Mouse (Mus musculus): ENCODE results near the gene Nlrp1a.

The Nlrp1a gene

DNA sequence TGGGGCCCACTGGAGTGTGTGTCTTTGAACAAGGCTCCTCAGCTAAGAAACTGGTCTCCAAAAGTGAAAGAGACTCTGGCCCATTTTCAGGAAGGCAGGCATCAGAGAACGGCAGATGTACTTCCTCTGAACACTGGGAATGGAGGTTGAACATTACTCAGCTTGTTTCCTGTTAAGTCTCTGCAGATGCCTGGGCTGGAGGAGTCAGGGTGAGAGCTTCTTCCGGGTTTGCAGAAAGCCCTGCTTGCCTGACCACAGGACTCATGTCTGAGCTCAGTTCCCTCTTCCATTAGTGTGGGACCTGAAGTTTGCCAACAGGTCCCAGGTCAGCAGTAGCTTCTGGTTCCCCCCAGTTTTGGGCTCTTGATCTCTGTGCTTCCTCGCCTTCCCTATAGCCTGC is at the start of gene Nlrp1a:
Nlrp1a (minus strand) TSS at position 44 of the 400 bp plus-strand sequence.
- DNase-seq (ENCODE audit: low spot score), result no peak

DNA sequence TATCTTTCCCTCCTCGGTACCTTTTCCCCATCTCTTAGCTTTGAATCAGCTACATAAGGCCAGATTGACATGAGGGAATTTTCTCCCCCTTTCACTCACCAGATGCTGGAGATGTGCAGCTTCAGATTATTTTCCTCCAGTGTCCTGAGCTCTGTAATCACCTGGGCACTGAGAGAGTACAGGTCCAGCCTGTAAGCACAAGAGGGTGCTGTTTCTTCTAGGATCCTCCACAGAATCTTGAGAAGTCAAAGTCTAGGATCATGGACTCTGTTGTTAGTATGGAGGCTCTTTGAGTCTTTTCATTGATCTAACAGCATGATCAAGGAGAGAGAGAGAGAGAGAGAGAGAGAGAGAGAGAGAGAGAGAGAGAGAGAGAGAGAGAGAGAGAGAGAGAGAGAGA is 25.1 kb upstream of the Nlrp1a start:
- no peak for DNase-seq (ENCODE audit: low spot score)

DNA sequence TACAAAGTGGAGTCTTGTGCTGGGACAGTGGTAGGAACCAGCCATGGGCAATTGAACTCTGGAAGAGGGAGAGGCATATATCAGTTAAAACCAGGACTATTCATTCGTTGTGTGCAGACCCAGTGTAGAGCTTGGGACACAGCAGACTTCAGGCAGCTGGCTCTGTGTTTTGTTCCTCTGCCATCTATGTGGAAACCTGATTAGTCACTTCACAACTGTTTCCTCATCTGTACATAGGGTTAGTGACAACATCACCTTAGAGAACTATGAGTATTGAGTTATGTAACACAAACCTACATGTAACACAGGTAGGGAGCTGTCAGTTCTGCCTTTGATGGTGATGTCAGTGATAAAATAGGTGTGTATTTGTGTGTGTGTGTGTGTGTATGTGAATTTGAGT is 19.6 kb upstream of the Nlrp1a start:
- no peak for DNase-seq (ENCODE audit: low spot score)

DNA sequence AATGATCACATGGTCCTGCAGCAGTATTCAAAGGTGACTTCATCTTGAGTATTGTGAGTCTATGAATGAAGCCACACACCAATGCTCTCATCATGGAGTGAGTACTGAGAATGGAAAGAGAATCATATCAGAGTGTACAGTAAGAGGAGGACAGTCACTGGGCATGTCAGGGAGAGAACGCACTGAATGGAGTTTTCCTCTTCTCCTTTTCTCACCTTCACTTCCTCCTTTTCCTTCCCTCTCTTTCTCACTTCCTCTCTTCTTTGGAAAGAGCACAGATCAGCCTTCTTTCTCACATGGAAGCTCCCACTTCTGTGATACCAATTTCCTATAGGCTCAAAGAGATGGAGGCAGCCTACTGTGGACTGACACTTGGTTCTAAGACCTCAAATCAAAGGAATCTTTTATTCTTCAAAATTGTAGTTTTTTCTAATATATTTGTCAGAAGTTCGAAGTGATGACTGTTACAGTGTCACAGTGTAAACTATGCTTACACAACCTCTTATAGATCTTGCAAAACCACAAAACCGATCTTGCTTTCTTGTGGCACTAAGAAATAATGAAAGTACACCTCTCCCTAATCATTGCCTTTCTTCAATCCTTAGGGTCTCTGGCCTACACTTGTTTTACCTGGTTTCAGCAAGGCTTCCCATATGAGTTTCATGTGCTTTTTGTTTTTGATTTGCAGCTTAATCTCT is 15.1 kb upstream of the Nlrp1a start:
- DNase-seq (ENCODE audit: low spot score), result no peak

DNA sequence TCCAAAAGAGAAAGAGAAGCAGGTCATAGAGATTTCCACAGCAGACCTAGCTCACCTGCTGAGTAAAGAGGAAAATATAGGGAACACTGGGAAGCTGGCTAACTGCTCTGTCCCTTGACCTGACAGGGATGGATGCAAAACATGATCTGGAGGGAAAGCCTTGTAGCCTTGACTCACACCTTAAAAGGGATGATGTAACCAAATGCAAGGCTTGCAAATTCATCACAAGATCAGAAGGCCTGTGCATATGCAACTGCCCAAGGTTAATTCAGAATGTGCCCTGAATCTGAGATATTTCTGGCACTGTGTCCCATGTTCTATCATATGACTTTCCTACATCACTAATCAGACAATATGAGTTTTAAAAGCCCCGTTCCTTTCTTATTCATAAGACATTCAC is 10.8 kb upstream of the Nlrp1a start:
- DNase-seq (ENCODE audit: low spot score), result no peak

DNA sequence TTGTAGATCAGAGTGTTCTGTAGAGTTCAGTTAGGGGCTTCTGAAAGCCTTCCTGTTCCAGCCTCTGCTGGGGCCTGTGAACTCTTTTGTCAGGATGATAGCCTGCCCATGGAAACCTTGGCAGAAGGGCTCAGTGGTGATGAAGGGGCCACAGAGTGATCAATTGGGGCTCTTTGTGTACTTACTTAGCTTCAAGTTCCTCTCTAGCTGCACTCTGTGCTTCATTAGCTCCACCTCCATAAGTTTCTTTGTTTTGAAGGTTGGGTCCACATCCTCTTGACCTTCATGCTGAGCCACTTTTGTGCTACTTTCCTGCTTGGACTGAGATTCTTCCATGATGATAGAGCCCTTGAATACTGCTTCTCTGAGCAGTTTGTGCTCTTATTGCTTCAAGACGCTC is 2.5 kb downstream of the Nlrp1a start:
- DNase-seq (ENCODE audit: low spot score), result no peak

DNA sequence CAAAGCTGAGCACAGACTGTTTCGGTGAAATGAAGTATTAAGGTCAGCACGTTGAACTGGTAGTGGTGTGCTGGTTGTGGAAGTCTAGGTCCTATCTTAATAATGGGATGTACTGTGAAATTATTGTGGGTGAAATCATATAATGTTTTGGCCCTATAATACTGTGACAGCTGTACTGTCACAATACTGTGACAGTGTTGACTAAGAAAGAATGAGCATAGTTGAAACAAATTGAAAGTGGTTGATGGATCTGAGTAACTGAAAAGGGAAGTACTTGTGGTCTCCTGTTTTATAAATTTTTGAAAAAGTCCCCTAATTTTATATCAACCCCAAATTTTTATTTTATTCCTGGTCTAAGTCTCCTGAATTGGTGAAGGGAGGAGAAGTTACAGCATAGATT is 37.4 kb downstream of the Nlrp1a start:
- DNase-seq (ENCODE audit: low spot score), result no peak

DNA sequence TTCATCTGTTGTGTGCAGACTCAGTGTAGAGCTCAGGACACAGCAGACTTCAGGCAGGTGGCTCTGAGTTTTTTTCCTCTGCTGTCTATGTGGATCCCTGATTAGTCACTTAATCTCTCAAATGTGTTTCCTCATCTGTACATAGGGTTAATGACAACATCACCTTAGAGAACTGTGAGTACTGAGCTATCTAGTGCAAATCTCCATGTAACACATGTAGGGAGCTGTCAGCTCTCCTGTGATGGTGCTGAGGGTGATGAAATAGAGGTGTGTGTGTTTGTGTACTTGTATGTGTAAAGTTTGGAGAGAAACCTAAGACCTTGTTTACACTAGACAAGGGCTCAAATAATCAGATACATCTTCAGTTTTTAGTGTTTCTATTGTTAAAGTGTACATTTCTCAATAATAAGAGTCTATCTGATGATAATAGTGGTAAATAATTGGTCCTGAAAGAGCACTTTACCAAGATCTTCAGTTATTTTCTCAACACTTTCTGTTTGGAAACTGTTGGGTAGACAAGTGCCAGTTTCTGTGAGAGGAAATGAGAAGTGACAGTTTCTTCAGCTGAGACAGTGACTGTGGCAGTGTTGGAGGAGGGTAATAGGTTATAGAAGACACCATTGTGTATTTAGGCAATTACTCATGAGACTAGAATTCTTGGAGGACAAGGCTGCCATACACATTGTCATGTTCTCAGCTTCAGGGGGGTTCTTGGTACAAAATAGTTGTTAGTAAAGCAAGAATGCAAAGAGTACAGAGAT is 38.1 kb downstream of the Nlrp1a start:
- DNase-seq (ENCODE audit: low spot score), result no peak

DNA sequence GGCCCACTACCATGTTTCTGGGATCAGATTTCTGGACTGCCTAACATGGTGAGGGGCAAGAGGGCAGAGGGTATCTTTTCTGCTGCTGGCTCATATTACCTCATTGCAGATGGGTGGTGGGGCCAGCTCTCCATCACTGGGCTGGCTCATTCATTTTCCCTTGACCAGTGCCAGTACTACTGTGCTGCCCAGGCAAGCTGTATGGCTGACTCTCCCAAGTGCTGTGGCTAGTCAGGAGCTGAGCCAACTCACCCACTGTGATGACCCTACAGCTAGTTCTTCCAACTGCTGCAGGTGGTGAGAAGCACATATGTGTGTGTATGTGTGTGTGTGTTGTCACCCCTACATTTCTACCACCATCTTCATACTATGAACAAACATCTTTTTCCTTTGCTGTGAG is 40.6 kb downstream of the Nlrp1a start:
- DNase-seq (ENCODE audit: low spot score), result no peak

DNA sequence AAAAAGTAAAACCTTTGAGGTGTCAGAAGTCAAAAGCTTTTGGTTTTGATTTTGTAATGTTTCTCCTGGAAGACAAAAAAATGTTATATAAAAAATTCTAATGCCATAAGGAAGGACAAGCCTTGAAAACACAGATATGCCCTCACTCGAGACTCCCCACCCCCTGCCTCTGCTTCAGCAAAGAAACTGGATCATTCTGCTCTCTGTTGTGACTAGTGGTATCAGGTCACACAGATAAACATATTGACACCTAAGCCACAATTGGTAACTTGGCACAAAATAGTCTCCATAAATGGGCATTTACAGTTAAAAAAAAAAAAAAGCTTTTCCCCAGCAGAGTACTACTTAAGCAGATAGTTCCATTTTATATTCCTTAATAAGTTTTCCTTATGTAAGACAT is 68.2 kb downstream of the Nlrp1a start:
- no peak for DNase-seq (ENCODE audit: low spot score)

DNA sequence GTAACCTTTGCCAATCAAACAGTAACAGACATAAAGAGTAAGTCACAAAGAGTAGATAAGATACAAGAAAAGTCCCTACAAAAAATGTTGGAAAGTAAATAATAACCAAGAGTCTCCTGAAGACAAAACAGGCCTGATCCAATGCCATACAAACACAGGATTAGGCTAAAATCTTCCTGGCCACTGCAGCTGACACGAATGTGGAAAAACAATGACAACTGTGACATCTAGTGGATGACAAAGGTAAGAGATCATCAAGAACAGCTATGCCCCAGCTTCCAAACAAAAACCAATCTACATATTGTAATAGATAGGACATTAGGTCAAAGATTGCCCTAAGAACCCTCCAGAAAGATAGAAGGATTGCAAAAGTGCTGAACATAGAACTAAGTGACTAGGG is 92.0 kb downstream of the Nlrp1a start:
- DNase-seq (ENCODE audit: low spot score), result no peak
